Mouse (Mus musculus) fibroblast of lung, adult 2 months (primary cell): Measurements from ENCODE around the gene Eppin.
"Not testable (repeated sequence)": the region's sequence is repeated elsewhere in the genome, so short reads cannot be mapped to it uniquely, and the experiment has no call there.

ENCODE experiments used
- DNase-seq: peaks from one replicate; pipeline ENCODE4 v3.0.0-alpha.2; 2011; ENCODE audit warnings: low read depth

Eppin gene

DNA sequence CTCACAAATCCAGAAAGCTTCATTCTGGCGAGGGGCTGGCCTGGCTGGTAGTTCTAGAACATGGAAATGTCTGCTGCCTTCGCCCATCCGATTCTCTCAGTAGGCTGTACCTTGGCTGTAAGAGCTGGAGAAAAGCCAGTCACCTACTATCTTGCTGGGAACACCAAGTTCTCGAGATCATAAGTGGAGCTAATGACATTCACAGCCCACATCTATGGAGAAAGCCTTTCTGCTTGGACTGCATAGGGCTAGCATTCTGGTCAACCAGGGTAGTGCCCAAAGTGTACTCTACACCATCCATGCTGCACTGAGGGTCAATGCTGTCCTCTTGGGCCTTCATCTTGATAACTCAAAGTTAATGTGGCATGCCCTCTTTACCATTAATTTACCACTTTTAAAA is at the start of gene Eppin:
Gene Eppin, minus strand, starts transcription at position 101 of the 400 bp plus-strand sequence.
- DNase-seq = no peak

DNA sequence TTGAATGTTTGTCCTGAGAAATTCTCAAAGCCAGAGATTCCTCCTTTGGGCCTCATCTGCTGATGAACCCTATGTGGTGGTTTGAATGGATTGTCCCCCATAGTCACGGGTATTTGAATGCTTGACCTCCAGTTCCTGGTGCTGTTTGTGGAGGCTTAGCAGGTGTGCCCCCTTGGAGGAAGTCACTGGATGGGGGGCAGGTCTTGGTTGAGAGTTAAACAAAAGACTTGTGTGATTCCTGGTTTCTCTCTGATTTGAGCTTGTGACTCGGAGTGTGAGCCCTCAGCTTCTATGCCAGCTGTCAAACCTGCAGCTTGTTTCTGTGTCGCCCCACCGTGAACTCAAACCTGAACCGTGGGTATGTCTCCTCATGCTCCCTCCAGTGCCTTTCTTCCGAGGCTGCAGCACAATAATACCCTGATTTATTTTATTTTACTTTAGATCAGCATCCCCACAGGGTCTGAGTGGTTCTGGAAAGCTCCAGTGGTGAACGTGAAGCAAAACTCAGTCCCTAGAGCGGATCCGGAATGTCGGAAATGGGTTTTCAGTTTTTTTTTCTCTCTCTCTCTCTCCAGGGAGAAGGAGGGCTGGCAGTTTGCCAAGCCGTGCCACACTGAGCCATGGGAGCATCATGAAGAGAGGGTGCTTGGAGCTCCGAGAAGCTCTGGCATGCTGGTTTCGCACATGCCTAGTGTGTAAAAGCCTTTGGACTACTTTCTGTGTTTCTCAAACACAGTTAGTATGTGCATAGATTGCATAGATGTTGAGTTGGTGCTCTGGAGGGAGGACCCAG is 48.7 kb upstream of the Eppin start:
- DNase-seq = no peak

DNA sequence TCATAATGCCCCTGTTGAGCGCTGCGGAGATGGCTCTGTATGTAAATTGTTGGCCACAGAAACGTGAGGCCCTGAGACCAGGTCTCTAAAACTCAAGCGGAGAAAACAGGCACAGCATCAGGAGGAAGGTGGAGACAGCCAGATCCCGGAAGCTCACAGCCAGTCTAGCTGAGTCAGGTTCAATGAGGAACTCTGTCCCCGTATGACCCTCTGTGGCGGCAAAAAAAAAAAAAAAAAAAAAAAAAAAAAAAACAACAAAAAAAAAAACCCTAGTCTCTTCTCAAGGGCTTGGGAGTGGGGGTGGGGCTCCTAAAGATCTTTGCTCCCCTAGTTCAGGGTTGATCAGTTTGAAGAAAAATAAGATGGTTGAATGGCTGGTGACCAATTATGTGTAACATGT is 47.7 kb upstream of the Eppin start:
- no peak for DNase-seq

DNA sequence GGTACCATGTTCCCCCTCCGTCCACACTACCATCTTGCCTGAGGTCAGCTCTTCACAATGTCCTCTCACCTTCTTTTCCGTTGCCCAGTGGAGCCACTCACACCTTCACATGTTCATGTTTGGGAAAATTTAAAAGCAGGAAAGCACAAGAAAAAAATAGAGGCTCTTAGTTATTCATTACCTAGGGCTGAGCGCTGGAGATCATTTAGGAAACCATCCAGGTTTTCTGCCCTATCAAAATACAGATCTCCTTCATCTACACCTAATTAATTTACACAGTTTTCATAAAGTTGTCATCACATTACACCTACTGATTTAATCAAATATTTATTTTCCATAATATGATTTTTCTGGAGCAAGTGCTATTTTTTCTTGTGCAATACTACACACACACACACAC is 45.3 kb upstream of the Eppin start, which contains the start of gene Wfdc16:
Gene Wfdc16, minus strand, starts transcription at position 101 of the 400 bp plus-strand sequence.
- no peak for DNase-seq

DNA sequence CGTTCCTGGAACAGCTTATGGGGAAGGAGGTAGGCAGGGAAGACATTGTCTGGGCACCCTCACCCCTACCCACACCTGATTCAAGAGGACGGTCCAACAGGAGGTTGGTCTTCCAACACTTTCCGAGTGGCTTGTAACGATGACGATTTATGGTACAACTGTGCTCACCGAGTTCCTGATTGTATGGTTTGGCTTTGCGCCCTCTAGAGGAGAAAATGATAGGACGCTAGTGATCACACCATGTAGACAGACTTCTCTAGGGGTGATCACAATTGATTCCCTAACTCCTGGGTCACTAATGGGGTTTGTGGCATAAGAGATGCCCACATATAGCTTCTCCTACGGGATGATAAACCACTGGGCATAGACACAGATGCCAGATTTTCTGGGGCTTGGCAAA is 41.9 kb upstream of the Eppin start:
- no peak for DNase-seq

DNA sequence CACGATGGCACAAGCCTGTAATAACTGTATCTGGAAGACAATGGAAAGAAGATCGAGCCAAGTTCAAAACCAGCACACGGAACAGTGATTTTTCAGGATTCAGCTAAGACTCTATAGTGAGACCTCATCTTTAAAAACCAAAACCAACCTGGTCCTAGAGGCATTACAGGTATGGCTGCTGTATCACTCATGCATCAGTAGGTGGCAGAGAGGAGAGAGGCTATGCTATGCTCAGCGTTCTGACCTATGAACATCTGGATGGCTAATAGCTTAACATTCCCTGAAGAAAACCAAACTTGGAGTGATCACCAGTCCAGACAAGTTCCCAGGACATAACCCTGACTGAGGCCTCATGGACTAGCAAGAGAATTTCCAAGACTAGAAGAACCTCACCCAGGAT is 28.4 kb upstream of the Eppin start:
- no peak for DNase-seq

DNA sequence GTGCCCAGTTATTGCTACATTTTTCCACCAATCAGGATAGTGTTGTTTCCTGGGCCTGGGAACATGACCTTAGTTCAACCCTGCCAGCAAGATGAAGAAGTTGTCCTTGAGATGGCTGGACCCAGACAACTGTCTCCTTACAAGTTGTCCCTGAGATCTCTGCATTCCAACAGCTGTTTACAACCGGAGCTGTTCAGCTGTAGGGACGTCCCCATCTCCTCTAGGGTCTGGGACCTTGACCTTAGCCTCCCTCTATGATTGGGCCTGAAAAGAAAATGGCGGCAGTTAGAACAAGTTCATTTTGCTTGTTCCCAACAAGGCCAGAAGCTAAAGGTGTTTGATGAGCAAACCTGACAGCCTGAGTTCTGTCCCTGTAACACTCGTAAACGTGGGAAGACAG is 25.7 kb upstream of the Eppin start:
- DNase-seq = no peak

DNA sequence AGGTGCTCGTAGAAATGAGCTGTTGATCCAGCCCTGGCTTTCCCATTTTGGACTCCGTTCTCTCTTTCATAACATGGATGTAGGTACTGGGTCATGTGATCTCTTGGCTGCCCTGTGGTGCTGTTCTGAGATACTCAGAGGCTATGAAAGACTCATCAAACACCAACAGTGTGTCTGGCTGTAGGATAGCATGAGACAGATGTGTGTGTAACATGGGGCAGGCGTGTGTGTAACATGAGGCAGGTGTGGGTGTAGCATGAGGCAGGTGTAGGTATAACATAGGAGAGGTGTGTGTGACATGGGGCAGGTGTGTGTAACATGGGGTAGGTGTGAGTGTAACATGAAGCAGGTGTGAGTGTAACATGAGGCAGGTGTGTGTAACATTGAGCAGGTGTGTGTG is 22.0 kb upstream of the Eppin start:
- DNase-seq = no peak

DNA sequence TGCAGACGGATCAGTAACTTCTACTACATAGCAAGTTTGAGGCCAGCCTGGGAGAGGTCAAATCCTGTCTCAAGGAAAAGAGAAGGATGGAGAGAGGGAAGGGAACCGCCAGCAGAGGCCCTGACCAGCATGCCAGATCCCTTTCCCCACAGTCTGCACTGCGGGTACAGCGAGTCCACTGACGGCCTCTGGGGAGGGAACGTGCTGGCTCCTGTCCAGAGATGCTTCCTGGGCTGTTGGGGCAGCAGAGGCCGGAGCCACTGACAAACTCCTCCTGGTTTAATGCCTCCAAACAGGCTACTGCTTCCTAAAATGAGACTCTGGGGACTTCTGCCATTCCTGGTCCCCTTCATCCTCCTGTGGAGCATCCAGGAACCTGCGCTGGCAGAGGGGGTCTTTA is 20.1 kb upstream of the Eppin start, which contains the start of the genes Wfdc6b and Wfdc8:
Gene Wfdc6b, plus strand, starts transcription at position 52 of the 400 bp plus-strand sequence.
Gene Wfdc8, minus strand, starts transcription at position 156 of the 400 bp plus-strand sequence.
- not testable (repeated sequence) for DNase-seq

DNA sequence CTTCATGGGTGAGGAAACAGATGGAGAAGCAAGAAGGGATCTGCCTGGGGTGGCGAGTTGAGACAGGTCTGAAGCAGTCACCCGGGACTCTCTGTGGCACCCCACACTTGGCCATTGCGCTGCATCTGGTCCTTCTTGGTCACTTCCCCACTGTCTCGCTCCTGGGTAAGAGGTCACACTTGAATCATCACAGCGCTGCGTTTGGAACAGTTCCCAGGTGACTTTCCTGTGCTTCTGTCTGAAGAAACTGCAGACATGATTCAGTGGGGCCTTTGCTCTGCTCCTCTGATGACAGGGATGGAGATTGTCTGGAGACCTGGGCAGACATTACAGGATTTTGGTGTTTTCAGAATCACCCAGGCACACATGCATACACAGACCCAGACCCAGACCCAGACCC is 15.4 kb upstream of the Eppin start:
- DNase-seq = no peak

DNA sequence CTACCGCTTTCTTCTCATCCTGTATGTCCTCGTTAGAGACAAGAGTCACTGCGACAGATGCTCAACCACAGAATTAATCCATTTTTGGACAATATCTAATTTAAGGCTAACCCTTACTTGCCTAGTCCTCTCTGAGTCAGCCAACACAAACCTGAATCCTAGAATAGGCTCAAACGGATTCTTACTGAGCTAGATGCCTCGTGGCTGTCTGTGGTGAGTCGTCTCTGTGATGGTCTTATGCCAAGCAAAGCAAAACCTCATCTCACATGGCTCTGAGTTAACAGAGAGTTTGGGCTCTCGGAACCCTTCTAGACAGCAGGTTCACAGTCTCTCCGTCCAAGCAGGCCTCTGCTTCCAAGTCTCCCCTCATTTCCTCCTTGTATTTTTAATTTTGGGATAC is 11.0 kb upstream of the Eppin start:
- DNase-seq = peak; percentile 56

DNA sequence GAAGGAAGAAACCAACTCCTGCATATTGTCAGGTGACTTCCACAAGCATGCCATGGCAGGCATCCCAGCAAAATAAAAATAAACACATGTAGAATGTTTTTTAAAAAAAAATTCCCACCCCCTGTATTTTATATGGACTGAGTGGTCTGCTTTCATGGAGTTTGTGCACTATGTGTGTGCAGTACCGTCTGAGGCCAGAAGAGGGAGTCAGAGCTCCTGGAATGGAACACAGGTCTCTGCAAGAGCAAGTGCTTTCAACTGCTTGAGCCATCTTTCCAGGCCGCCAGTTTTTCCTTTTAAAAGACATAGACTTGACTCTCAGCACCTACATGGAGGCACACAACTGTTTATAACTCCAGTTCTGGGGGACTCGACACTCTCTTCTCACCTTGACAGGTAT is 10.1 kb upstream of the Eppin start:
- no peak for DNase-seq

DNA sequence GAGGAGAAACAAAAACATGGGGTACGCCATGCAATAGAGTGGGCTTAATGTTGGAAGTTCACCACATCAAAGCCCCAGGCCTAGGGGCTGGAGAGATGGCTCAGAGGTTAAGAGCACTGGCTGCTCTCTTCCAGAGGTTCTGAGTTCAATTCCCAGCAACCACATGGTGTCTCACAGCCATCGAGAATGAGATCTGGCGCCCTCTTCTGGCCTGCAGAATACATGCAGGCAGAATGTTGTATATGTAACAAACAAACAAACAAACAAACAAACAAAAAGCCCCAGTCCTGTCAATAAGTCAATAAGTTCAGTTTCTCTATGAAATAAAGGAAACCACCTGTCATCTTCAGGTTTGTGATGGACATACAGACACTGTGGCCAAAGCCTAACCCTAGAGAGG is 6.8 kb upstream of the Eppin start:
- DNase-seq = no peak

DNA sequence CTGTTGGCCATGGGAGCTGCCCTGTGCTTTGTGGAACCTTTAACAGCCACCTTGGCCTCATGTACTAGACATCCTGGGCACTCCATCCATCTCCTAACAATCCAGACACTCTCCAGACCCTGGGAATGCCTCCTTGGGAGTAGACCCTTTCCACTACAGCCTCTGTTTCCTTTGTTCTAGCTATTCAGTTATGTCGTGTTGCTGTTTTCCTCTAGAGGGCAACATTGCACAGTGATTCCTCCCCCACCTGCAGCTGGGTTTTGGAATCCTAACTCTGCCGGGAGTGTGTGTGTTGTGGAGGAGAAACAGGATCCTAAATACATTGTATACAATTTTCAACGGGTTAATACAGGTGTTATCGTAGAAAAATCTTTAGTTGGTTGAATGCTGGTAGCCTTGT is 1.4 kb downstream of the Eppin start:
- peak; percentile 11 for DNase-seq

DNA sequence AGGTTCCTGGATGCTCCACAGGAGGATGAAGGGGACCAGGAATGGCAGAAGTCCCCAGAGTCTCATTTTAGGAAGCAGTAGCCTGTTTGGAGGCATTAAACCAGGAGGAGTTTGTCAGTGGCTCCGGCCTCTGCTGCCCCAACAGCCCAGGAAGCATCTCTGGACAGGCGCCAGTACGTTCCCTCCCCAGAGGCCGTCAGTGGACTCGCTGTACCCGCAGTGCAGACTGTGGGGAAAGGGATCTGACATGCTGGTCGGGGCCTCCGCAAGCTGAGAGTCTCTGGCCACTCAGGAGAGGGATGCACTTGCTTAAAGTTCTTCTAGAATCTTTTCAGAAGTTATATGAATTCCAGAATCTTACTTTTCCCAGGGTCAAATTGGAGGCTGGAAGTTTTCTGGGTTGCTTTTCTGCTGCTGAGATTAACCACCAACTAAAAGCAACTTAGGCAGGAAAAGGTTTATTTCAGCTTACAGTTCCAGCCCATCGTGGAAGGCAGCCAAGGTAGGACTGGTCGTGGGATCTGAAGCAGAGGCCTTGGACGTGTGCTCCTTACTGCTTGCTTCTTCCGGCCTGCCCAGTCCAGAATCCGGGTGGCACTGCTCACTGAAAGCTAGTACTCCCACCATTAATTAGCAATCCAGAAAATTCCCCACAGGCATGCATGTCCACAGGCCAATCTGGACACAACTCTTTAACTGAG is 8.2 kb downstream of the Eppin start, which contains the start of gene Wfdc6a:
Gene Wfdc6a, minus strand, starts transcription at position 423 of the 701 bp plus-strand sequence.
- DNase-seq = not testable (repeated sequence)

DNA sequence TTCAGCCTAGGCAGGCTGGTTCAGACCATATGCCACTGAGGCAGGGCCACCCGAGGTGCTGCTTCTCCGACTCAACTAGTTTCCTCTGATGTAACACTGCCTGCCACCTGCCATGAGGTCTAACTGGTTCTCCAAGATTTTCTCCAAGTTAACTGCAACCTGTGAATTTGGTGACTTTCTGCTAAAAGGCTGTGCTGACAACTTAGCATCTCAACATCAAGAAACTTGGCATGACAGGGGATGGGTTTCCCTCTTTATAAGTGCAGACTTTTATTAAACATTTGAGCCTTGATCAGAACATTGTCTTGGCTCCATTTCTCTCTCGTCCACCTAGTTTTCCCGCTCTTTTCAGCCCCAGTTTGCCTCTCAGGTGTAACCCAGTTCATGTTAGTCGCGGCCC is 20.0 kb downstream of the Eppin start, which contains the start of gene Spint3:
Gene Spint3, minus strand, starts transcription at position 101 of the 400 bp plus-strand sequence.
- DNase-seq = not testable (repeated sequence)

DNA sequence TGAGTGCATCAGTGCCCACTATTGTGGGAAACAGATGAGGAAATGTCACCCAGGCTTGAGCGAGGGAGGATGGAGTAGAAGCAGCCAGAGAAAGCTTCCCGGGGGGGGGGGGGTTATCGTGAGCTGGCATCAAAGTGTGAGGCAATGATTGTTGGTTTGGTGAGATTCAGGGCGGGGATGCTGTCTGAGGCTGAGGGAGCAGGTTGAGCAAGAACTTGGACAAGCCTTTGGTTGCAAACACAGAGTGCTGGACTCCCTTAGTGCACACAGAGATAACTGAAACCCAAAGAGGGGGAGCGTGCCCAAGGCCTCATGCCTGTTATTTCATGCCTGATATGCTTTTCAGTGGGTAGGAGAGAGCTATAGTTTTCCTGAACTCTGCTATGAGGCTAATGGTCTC is 25.9 kb downstream of the Eppin start:
- no peak for DNase-seq

DNA sequence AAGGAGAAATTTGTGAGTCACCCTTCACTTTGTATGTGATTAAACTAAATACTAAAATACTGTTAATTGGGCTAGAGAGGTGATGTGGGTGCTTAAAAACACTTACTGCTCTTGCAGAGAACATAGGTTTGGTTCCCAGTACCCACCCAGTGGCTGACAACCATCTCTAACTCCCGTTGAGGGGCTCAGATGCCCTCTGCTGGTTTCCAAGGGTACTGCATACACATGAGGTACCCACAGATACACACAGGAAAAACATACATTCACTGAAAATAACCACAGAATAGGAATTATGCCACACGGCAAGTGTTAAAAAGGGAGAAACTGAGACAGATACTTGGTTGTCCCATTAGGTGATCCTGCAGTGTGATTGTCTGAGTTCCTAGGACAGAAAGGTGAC is 26.4 kb downstream of the Eppin start:
- no peak for DNase-seq

DNA sequence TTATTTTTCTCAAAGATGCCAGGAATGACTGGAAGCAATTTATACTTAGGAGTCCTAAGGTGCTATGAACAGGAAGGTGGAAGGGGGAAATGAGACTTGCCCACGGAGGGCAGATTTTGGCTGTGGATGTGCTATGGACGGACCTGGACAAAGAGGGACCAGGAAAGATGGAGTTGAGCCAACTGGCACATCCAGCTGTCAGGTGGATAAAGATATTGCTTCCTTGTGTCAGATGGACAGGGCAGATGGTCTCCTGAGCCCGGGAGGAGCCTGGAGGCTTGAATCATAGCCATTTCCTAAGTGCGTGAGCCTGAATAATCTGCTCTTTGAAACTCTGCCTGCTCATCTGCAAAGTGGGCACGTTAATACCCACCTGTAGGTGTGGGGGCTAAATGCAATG is 29.0 kb downstream of the Eppin start:
- DNase-seq = no peak

DNA sequence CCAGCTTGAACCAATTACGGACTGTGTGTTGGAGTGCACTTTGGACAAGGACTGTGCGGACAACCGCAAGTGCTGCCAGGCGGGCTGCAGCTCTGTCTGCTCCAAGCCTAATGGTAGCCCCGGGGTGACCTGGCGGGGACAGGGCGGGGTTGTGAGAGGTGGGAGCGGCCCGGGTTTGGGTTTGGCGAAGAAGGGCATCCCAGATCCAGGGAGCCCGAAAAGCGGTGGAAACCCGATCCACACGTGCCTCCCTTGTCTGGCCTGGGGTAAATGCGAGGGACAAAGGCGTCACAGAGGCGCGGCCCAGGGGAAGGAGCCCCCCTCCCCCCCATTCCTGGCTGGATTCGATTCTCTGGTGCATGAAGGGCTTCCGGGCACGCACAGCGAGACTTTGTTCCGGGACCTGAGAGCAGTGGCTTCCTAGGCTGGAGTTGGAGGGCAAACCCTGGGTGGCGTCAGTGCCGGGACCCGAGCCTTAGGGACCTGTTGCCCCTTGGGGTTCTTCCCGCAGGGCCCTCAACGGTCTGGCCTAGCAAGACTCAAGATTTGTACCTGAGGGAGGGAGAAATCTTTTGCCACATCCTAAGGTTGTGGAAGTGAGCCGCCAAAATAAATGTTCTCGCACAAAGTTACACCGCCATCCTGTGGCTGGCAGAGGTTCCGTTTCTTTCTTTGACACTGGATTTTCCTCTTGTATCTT is 29.9 kb downstream of the Eppin start:
- DNase-seq = no peak

DNA sequence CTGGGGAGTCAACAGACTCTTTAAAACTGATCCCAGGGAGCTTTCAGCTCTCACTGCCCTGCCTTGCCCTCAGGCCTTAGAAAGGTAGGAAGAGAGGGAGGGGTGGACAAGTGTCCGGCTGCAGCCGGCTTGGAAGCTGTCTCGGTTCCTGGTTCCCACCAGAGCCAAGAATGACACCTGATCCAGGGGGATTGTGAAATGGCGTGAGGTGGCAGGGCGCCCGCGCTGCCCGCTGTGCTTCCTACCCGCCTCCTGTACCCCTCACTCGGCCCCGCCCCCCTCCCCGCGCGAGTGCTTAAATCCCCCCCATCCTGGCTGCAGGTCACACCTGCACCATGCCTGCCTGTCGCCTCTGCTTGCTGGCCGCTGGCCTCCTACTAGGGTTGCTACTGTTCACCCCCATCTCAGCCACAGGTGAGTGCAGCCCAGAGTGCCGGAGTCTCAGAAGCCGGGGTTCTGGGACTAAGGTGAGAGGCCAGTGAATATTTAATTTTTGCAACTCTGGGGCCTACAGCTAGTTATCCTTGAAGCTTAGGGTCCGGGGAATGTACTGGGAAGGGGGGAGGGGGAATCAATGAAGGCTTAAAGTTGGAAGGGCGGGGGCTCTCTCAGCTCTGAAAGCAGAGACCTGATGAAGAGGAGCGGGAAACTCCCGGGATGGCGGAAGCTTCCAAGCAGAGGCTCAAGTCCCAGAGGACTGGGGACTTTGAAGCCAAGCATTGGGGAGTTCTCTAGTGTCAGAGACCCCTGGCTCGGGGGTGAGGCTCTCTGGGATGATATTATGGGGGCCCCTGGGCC is 30.8 kb downstream of the Eppin start, which contains the start of gene Wfdc2:
Gene Wfdc2, plus strand, starts transcription at position 23 of the 798 bp plus-strand sequence.
- no peak for DNase-seq

DNA sequence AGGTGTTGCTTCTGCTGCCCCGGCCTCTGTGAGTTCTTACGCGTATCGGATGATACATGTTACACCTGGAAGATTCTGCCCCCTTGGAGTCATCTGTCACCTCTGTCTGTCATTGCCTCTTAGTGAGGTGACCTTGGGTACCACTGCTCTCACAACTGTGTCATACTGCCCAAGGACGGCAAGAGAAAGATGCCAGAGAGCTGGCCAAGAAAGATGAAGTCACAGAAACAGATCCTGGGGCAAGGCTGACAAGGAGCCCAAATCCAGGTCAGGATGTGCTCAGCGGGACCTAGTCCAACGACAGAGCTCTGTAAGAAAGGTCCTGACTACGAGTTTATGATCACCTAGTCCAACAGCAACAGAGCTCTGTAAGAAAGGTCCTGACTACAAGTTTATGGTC is 33.3 kb downstream of the Eppin start:
- no peak for DNase-seq
